Mouse (Mus musculus): ENCODE measurements around the gene Gpr26.

The Gpr26 gene

DNA sequence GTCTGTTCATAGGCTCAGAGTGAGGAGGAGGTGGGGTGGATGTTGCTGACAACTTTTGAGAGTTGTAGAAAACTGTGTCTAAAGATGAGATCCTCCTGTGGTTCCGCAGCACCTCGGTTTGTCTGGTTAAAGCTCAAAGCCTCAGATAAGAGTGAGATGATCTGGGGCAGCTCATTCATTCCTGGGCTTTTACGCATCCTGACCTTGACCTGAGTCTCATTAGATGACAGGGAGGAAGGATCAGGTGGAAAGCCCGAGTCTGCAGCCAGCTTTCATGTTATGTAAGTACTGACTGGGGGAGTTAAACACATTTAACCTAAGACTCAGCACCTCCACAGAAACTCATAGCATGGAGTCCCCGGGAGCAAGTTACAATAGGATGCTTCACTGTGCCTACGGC is 60.4 kb downstream of the Gpr26 start:
- DNase-seq (ENCODE audit: low spot score): no peak

DNA sequence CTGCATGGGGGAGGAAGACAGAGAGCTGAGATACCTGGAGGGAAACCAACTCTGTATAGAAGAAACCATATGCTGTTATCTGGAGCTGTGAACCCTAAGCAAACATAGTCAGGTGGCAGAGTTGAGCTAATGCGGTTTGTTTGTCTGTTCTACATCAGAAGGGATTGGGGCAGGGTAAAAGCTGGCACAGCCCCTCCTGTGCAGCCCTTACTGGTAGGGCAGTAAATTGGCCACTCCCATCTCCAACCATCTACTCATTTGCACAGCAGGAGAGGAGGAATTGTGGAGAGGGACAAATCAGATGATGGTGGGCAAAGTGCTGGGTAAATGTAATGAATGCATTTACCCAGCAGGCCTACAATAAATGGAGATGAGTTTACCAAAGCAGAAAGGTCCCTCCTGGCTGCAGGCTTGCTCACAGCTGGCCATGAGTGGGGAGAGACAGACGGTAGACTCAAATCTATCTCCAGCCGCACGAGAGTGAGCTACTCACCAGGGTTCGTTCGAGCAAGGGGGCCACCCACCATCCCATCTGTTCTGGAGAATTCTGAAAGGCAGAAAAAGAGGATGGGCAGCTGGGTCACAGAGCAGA is 65.8 kb downstream of the Gpr26 start:
- no peak for DNase-seq (ENCODE audit: low spot score)
